Mouse (Mus musculus) kidney, adult 18-20 months (tissue): ENCODE measurements at regions not wholly inside any gene's neighbourhood (a gene's known extent, or its start where the extent isn't known, plus 50 kb on each side); places are given as distances from the start of the nearest gene placed in this dataset.
A peak's percentile ranks its signal among the peaks of the same experiment; 100 is the strongest.

Source experiments
- DNase-seq: peaks from one replicate; pipeline ENCODE4 v3.0.0; 2021

DNA sequence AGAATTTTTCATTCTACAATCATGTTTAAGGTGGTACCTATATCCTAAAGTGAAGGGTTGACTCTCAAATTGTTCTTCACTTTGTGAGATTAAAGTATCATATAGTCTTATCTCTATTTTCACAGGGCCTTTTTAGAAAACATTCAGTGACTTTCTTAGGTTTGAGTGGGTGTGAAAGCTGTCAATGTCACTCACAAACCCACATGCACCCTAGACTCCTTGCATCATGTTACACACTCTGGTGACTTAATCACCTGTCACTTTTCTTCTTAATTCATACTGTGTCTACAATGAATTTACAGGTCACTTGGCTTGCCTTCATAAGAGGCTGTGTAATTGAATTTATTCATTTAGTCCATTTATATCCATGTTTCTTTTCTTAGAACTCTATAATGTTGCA lies 1026.8 kb upstream of the Alcam start:
- DNase-seq: no peak

DNA sequence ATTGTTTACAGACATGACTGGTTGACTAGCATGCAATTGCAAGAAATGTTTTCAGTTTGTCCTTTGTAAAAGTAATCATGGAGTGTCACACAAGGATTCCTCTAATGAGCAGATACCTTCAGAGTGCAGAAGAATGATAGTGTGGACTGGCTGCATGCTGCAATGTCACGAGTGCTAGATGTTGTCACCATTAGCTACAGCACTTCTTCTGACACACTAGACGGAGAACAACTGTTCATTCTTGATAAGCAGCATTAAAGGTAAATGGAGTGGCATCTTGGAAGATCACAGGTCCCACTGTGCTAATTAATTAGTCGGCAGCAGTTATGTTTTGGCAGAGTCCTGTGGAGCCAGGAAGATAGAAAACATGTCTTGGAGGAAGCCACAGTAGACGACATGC lies 985.6 kb upstream of the Alcam start:
- no peak for DNase-seq

DNA sequence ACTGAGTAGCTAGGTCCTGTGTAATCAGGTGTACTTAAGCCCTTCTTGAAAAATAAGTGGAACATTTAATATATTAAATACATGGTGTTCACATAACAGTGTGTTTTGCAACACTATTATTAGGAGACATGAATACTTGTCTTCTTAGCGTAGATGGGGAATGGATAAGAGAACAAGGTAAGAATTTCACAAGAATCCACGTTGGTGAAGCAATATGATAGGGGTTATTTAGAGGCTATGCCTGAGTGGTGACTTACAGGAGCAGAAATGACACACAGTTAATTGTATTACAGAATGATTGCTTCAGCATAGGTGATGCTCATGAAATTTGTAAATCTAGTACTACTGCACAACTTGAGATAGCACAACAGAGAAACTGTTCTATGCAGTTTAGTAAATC lies 964.5 kb upstream of the Alcam start:
- DNase-seq: no peak

DNA sequence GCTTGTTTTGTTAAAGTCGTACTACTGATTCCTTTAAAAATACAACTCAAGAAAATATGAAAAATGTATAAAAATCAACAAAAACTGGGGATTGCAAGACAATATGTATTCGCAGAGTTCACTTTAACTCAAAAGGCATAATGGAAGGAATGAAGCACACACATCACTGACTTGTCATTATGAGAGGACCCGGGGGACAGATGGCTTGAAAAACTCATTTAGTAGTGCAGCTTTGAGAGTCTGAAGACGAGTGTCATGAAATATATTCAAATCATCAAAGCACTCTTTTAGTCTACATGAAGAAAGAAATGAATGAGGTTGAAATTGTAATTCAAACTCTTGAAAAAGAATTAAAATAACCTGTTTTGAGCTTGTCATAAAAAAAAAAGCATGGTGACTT lies 931.3 kb upstream of the Alcam start:
- no peak for DNase-seq

DNA sequence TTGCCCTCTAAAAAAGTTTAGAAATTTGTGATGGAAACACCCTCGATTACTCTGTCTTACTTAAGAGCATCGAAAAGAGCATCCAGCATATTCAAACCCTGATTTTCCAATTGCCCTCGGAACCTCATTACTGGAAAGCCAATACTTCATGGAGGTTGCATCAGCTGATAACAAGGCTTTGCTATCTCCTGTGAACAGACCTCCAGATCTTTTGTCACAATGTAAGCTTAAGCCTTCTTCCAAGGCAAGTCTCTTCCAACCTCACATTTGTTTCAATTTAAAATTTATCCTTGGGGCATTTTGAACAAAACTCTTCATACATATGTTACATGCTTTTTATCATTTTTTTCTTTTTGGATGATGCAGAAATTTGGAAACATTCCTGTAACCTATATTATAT lies 888.3 kb upstream of the Alcam start:
- DNase-seq: no peak

DNA sequence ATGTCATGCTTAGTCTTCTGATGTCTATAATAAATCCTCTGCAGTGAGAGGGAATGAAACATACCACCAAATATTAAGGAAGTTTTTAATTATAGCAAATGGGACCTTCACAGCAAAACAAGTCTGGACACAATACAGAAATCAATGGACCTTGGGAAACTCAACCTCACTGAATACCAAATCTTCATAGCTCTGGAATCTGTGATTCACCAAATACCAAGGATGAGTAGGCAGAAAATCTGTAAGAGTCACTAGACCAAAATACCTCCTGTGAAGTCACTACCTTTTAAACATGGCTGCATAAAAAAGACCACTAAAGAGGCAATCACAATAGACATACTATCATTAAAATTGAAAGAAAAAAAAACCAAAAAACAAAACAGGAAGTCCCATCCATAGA lies 872.5 kb upstream of the Alcam start:
- DNase-seq: no peak

DNA sequence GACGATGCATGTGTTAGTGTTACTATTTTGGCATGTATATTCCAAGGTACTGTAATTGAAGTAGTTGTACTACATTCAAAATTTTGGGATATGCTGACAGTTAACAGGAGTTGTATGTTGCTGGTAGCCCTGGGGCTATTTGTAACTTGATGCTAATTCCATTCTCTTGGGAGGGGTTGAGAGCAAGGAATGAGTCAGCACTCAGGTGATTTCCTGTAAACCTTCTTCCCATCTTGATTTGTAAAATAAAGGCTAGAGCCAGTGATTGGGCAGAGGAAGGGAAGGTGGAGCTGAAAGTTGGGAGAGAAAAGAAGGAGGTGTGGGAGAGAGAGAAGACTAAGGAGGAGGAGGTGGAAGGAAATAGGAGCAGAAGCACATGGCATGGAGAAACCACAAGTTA lies 838.2 kb upstream of the Alcam start:
- no peak for DNase-seq

DNA sequence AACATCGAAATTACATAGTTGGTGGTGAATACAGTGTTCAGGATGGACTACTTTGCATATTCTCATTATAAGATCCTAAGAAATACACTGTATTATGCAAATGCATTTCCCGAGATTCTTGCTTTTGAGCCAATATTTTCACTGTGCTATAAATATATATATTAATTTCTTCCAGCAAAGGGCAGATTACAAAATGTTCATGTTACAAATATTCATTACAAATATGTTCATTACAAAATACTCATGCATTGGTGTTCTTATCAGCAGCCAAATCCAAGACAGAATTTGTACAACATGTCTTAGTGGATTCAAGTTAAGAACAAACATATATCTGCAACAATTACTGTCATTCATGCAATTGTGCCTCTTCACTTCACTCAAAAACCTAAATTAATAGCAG lies 828.1 kb upstream of the Alcam start:
- DNase-seq: no peak

DNA sequence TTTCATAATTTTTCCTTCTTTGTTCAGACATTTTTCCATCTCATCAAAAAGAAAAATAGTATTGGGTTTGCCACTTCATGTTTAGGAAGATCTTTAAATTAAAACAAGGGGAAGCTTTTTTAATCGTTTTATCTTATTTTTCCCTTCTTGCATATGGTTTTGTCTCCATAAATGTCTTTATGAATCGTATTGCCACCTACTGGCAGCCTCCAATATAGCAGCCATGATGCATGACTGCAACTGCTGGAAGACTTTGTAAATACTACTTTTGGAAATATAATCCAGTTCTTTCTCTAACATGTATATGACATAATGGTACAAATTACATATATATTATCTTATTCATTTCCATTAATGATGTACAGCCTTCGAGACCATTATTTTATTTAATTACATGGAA lies 812.2 kb upstream of the Alcam start:
- peak; percentile 48 for DNase-seq

DNA sequence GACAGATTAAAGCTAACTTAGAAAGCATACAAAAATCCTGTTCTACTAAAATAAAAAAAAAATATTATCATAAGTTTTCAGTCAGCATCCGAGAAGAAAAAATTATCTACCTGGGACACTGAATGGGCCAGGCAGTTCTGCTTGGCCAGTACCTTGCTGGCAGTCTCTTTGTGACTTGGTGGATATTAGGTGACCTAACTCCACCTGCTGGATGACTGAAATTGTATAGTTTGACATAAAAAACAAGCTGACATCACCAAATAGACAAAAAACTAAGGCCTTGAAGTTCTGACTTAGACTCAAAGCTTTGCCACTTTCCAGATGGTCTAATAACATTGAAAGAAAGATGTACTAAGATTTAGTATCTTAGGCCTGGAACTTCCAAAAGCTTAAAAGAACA lies 791.5 kb upstream of the Alcam start:
- no peak for DNase-seq

DNA sequence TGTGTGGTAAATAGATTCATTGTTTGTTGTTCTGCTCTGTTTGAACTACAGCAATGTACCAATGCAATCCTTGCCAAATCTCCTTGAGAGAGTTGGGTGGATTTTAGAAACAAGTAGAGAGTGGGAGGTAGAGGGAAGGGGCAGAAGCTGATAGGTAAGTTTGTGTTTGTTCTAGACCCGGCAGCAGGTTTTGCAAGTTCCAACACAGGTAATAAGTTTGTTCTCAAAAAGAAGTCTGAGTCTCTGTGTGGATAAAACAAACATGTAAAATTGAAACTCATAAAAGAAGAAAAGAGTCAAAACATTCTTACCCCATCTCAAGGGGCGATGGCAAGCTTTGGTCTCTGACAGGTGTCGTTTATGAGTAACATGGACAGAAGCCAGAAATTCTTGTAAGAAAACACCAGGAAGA lies 788.3 kb upstream of the Alcam start:
- no peak for DNase-seq

DNA sequence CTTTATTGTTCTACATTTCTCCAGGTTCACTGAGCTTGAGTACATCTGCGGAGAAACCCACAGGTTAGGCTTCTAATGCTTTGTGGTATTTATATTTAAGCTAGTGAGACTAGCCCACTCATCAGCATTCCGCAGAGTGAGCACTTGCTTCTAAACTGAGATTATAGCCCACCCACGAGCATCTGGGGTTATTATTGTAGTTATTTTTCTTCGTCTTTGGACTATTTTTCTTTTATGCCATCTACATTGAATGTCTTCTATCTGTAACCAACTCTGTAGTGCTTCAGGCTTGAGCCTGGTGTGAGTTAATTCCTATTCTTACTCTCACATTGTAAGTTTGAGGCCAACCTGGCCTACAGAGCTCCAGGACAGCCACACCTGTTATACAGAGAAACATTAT lies 765.0 kb upstream of the Alcam start:
- no peak for DNase-seq

DNA sequence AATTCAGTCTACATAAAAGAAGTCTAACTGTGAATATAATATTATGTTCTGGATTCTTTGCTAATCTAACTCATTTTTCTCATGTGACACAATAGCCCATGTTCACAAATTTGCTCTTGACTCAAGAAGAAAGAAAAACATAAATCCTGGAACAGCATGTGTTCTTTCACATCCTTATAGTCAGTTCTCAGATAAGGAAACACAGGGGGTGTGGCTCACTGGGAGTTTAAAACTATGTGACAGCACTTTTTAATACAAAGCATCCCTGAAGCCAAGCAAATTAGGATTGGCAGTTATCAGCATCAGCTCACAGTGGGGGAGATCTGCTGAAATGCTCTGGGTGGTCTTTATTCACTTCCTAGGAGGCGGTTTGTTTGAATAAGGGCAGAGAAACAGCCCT lies 747.6 kb upstream of the Alcam start:
- no peak for DNase-seq

DNA sequence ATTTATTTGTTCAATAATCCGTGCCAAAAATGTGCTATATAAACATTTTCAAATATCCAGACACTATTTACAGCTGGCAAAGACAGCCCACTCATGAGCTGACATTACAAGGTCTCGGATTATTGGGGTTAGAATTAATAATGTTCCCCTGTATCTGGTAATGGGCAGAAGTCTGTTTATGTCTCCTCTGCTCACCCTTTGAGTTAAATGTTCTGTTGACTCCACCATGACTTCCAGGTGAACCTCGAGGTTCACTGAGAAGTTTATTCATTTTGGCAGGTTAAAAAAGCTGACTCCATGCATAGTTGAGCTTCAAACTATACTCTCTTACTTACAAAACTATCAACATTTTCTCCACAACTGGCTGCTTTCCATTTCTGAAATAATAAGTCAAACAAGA lies 732.6 kb upstream of the Alcam start:
- no peak for DNase-seq

DNA sequence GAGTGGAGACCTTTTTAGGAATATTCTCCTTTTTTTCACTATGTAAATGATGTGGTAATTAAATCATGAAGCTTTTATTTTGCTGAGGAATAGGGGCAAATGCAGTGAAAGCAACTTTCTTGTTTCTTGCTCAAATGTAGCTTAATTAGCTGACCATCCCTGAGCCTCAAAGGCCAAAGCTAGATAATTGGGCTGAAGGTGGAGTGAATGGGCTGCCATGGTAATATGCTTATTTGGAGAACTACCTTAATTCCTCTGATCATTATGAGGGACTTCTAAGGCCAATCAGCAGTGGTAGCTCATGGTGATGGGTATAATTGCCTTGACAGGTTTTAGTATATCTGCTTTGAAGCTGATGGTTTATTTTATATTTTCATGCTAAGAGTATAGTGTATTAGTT lies 702.5 kb upstream of the Alcam start:
- DNase-seq: no peak

DNA sequence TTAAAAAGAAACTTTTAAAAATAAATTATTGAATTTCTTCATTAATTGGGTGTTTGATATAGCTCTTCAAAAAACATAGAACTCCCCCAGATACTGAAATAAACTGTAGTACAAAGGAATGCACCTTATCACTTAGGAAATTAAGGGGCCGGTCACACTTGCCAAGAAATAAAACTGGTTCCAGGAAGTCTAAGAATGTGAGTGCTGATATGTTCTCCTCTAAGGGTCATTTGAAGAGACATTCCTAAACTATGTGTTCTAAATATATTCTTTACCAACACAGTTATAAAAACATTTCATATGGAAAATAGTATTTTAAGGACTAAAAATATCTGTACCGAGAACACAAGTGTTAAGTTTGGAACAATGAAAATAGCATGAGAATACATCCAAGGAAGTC lies 676.8 kb upstream of the Alcam start:
- no peak for DNase-seq

DNA sequence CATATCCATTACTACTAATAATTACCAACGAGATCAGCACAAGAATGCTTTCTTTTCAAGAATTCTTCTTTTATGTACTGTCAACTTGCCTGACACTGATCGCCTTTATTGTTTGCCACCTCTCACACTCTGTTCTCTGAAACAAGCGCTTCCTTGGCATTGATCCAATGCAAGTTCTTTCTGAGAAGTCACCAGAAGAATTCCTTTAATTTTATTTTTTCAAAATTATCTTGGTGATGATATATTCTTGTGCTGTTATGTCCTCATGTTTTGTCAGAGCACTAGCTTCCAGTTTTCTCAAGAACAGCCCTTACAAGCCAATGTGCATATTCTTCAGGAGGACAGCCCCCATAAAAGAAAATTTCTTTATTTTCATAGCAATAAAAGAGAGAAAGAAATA lies 654.9 kb upstream of the Alcam start:
- no peak for DNase-seq

DNA sequence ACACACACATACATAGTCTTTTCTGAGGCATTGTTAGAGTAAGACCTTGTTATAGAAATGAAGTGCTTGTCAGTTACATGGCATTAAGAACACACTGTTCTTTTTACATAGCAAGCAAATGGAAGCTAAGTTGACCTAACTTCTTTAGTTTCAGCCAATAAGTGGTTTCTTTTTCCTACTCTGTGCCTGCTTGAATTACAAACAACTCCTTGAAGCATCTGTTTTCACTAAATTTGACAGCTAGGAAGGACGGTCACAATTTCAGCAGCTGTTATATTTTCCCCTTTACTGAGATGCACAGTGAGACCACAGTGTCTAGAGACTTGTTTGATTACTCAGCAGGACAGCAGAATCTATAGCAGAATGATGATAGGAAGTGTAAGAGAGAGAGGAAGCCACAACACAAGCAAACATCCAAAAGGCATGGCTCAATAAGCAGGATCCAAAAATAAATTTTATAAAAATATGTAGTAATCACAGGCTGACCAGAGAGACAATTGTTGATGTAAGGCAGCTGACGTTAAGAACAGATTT lies 641.6 kb upstream of the Alcam start:
- DNase-seq: no peak

DNA sequence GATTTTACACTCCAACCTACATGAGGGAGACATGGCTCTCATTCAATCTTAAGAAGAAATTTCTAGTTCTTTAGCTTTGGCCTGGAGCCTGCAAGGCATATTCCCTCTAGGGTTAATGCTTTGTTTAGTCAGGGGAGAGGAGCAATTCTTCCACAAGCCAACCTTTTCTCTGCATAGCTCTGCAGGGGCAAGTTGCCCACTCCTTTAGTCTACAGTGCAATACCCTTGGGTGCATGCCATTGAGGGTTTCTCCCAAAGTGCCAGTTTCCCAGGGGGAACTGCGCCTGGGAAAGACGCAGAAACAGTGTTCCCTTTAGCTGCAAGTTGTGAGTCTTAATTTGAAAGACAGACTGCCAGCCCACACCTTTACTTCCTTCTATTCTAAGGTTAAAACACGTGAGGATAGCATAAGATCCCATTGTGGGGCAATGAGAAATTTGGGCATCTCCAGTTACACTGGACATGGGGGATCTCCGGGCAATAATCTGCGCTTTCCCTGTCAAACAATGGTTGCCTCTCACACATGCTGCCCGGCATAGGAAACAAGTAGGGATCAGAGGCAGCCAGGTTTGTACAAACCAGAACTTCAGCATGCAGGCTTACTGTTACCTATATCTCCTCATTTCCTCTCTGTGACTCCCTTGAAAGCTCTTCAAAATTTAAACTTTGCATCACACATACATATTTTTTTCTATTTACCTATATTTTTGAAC lies 620.1 kb upstream of the Alcam start:
- no peak for DNase-seq

DNA sequence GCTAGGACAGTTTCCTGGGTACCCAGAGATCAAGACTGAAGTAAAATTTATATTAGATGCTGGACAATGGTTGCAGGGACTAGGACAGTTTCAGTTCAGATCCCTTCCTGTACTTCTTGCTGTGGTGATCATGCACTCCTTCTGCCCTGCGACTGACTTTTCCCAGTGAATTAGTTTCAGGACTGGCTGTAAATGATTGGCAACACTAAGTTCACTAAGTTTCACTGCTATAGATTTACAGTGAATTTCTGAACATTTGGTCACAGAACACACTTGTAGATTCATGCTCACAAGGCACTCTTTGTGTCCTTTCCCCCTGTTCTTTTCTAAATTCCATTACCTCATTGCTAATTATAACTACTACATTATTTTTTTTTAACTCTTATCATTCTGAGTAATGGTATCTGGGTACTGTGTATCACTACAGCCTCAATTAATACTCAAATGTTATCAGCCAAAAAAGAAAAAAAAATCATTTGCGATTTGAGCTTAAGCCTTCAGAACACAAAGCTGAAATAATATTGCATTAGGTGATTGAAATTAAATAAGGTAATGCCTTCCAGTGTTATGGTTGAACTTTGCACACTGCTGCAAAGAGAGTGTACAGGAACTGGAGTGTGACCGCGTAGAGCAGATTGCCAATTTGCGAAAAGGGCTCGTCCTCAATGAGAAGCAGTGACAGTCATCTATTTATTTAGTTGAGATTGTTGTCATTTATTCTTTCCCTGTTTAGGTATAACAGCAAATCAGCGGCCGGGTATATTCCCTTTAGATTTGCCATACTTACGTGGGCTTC lies 618.2 kb upstream of the Alcam start:
- no peak for DNase-seq

DNA sequence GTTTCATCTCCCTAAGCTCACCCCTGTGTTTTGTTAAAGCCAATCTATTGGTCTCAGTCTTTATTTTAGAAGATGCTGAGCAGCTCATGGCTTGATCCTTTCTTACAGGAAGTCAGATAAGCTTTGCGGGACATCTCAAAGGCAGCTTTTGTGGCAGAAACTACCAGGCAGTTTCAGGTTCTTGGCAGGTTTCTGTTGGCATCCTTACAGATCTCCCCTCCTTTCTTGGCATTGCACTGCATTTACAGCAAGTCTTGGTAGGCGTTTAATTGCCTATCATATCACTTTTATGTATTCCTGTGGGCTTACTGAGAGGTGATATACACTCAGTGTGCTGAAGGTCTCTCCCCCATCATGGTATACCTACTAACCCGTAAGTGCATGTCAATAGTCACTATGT lies 610.3 kb upstream of the Alcam start:
- DNase-seq: no peak

DNA sequence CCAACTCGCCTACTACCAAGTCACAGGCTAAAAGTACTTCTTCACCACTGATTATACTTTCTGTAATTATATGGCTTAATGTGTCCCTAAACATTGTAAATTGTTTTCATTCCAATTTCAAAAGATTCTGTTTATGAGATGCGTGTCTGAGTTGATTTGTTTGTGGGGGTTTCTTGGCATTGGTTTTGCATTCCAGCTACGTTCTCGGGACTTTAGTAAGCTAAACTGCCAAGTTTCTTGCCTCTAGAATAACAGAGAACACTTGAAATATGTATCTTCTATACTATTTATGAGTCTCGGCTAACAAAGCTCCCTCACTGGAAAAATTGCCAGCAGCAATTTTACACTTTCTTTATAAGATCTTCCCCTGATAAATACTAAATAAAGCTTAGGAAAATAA lies 609.2 kb upstream of the Alcam start:
- DNase-seq: no peak

DNA sequence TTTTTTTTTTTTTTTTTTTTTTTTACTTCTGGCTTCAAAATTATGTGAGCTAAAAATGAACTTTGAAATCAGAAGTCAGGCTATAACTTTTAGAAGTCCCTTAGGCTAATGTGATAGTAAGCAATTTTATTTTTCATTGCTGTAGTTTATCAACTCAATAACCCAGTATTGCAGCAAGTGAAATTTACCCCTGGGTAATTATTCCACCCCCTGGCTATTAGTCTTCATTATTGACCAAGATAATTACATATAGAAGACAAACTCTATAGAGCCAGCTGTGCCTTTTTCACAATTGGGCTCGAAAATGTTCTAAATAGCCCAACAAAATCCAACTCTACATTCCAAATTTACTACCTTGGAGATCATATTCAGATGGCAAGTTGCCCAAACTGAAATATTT lies 572.2 kb upstream of the Alcam start:
- no peak for DNase-seq

DNA sequence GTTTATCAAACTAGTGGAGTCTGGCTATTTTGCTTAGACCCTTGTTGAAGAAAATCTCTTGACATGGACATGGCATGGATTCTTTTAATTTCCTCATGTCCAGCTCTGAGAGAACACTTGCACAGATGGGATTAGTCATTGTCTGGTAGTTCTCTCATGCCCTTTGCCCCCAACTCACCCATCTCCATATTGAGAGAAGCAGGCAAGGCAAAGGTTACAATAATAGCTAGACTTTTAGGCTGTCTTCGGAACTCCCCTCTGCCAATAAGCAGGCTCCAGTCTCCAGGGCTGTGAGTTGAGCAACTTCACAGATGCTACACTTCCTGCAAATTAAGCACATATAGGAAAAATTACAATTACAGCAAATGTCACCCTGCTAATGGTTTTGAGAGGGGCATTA lies 558.0 kb upstream of the Alcam start:
- no peak for DNase-seq
